Comparison of ENCODE assay signal across 9 mouse cellular contexts in the genomic region with DNA sequence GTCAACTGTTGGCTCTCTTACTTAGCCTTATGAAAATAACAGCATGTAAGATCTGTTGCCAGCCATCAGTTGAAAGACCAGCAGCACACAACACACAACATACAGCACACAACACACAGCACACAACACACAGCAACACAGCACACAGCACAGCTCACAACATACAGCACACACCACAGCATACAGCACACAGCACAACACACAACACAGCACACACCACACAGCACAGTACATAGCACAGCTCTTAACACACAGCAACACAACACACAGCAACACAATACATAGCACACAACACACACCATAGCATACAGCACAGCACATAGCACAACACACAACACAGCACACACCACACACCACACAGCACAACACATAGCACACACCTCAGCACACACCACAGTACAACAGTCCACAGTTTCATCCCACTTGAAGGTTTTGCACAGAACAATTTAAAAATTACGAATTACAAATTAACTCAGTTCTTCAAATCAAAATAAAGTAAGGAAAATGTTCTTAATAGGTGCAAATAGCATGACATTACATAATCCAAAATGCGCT.
DNase-seq lines count a peak whose midpoint lies in the region; ATAC-seq and TF ChIP-seq lines count a peak whose summit lies in the region.
"Had no signal": no experiment of that assay in that cellular context is flagged by ENCODE, and none has a peak within 500 bp of the region (broad histone marks: within the 10 kb centered on the region; RNA-seq: fewer than 3 reads in every experiment).

No protein-coding gene starts in this region.

- 80% methylated on average over 2 of the region's 2 CpGs for WGBS in heart, embryonic 11.5 days (ENCODE audit: insufficient replicate concordance)
- WGBS in lung, adult 2 months, result 76% methylated on average over 2 of the region's 2 CpGs
- WGBS in embryonic facial prominence, embryonic 14.5 days, result 77% methylated on average over 2 of the region's 2 CpGs
- 78% methylated on average over 2 of the region's 2 CpGs for WGBS in liver, embryonic 13.5 days (ENCODE audit: insufficient replicate concordance)

- peak overlapping the region; percentile 80 for H3K27ac ChIP-seq in heart, embryonic 11.5 days (ENCODE audit: low read depth, low read length)
- H3K27ac ChIP-seq in embryonic facial prominence, embryonic 14.5 days (replicated peaks; ENCODE audit: low read depth, low read length), result no peak overlapping the region
- H3K27ac ChIP-seq in liver, embryonic 13.5 days, result no peak overlapping the region

- ATAC-seq in heart, embryonic 11.5 days (replicated peaks; ENCODE audit: insufficient number of reproducible peaks, low FRiP score, low TSS enrichment), result no peak
- ATAC-seq in embryonic facial prominence, embryonic 14.5 days (ENCODE audit: low read depth), result no peak
- peak; percentile 36; the same call in 1 of the 2 replicates for ATAC-seq in liver, embryonic 13.5 days (ENCODE audit: low read depth)
- ATAC-seq: activated CD4-positive, CD25-positive, alpha-beta regulatory T cell, adult 4 months had no signal

- DNase-seq in heart, postnatal 36 days, result no peak
- no peak for DNase-seq in lung, adult 2 months
- DNase-seq in lung, postnatal 36 days, result no peak
- no peak for DNase-seq in embryonic facial prominence, embryonic 14.5 days (ENCODE audit: low spot score)
- DNase-seq in liver, embryonic 13.5 days, result no peak
- no peak for DNase-seq in right cerebral cortex, postnatal 25 days
- no peak for DNase-seq in frontal cortex, postnatal 14 days (ENCODE audit: low spot score in 2 of 2)

- H3K4me2 ChIP-seq in heart, embryonic 11.5 days, result peak overlapping the region; percentile 56
- peak overlapping the region; percentile 25; the same call in 1 of the 2 replicates for H3K4me2 ChIP-seq in embryonic facial prominence, embryonic 14.5 days (ENCODE audit: low read depth, low read length)
- no peak overlapping the region for H3K4me2 ChIP-seq in liver, embryonic 13.5 days

- peak overlapping the region; percentile 61 for H3K9ac ChIP-seq in heart, embryonic 11.5 days (ENCODE audit: low read depth, low read length)
- no peak overlapping the region for H3K9ac ChIP-seq in embryonic facial prominence, embryonic 14.5 days (ENCODE audit: low read depth, low read length)
- H3K9ac ChIP-seq in liver, embryonic 13.5 days, result no peak overlapping the region

- intact Hi-C loops in heart, postnatal 36 days (cut with DNase I), result loop anchor here (2.0 to 5.0 kb wide), 3 partner anchors 15 to 37 kb away; no protein-coding TSS in a partner anchor

- no peak for TF ChIP-seq POLR2A in lung, adult 2 months (IDR thresholded peaks at IDR 0.05; ENCODE audit: borderline replicate concordance, extremely low read depth, low read depth, low read length)

- H3K4me3 ChIP-seq in heart, embryonic 11.5 days (ENCODE audit: low read depth, low read length), result peak overlapping the region; percentile 29
- H3K4me3 ChIP-seq in lung, adult 2 months (replicated peaks; ENCODE audit: extremely low read depth, low read depth, low read length), result peak overlapping the region; percentile 50
- no peak overlapping the region for H3K4me3 ChIP-seq in embryonic facial prominence, embryonic 14.5 days (ENCODE audit: low read depth, low read length)
- H3K4me3 ChIP-seq in liver, embryonic 13.5 days (replicated peaks), result no peak overlapping the region

- peaks cover 45% of the 10 kb centered on the region for H3K4me1 ChIP-seq in heart, embryonic 11.5 days (ENCODE audit: control insufficient read depth, insufficient read depth, low read length)
- H3K4me1 ChIP-seq in lung, adult 2 months (ENCODE audit: control insufficient read depth, insufficient read depth, low read length), result peaks cover 30% of the 10 kb centered on the region
- H3K4me1 ChIP-seq in embryonic facial prominence, embryonic 14.5 days (ENCODE audit: control insufficient read depth, insufficient read depth, low read length), result peaks cover 38% of the 10 kb centered on the region
- peaks cover 22% of the 10 kb centered on the region for H3K4me1 ChIP-seq in liver, embryonic 13.5 days (replicated peaks)

- TF ChIP-seq CTCF in lung, adult 2 months (IDR thresholded peaks at IDR 0.05; ENCODE audit: insufficient read depth, low read length), result no peak

- H3K36me3 ChIP-seq in heart, embryonic 11.5 days (ENCODE audit: control insufficient read depth, insufficient read depth, low read length), result no peaks in the 10 kb centered on the region
- H3K36me3 ChIP-seq in embryonic facial prominence, embryonic 14.5 days (ENCODE audit: control insufficient read depth, insufficient read depth, low read length), result no peaks in the 10 kb centered on the region
- H3K36me3 ChIP-seq in liver, embryonic 13.5 days, result no peaks in the 10 kb centered on the region

- no peaks in the 10 kb centered on the region for H3K9me3 ChIP-seq in heart, embryonic 11.5 days (replicated peaks; ENCODE audit: control insufficient read depth, low read length)
- H3K9me3 ChIP-seq in embryonic facial prominence, embryonic 14.5 days (ENCODE audit: control insufficient read depth, low read length), result no peaks in the 10 kb centered on the region
- no peaks in the 10 kb centered on the region for H3K9me3 ChIP-seq in liver, embryonic 13.5 days (replicated peaks)

- H3K27me3 ChIP-seq in heart, embryonic 11.5 days (ENCODE audit: control insufficient read depth, insufficient read depth, low read length), result no peaks in the 10 kb centered on the region
- no peaks in the 10 kb centered on the region for H3K27me3 ChIP-seq in embryonic facial prominence, embryonic 14.5 days (replicated peaks; ENCODE audit: control insufficient read depth, insufficient read depth, low read length)
- H3K27me3 ChIP-seq in liver, embryonic 13.5 days, result no peaks in the 10 kb centered on the region

Comparison
In these comparisons a context has a peak if more than half of its experiments do, and no peak if none do; other contexts are left out.
1. H3K4me3 ChIP-seq: peak in heart, embryonic 11.5 days (single experiment) and lung, adult 2 months (single experiment); none in embryonic facial prominence, embryonic 14.5 days (single experiment) and liver, embryonic 13.5 days (single experiment).